14 mouse cellular contexts compared by ENCODE assay signal in the genomic region with DNA sequence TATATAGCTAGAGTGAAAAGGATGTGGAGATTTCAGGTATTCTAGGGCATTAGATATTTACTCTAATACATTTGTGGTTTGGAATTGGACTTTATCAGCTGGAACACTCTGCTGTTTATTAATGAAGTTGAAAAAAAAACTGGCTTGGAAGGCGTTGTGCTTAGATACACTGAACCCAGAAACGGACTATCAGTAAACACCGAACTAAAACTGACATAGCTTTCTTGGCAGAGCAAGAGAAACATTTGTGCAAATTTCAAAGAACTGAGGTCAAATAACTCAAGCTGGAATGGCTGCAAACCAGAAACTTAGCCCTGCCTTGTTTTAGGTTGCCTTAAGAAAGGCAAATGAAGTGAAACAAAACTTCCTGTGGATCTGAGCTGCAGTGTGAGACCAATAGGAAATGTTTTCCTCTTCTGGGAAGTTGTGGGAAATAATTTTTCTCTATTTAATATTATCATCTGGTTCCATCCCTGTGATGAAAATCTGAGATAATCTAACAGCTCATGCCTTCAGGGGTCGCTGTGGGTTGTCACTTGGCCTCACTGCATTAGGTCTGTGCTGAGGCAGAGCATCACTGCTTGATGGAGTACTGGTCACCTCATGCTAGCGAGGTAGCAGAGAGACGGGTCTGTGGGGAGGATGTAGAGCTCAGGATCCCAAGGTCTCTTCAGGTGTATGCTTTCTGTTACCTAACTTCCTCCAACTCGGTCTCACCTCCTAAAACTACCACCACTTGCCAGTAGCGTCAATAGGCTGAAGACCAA. TPM values are rescaled to one million over a fixed set of nuclear protein-coding genes. Genes with fewer than 3 reads are reported as not detected.
DNase-seq lines count a peak whose midpoint lies in the region; TF ChIP-seq lines count a peak whose summit lies in the region.
"Had no signal": no experiment of that assay in that cellular context is flagged by ENCODE, and none has a peak within 500 bp of the region (broad histone marks: within the 10 kb centered on the region; RNA-seq: fewer than 3 reads in every experiment).

No protein-coding gene starts in this region.

- H3K27me3 ChIP-seq in kidney, adult 2 months (replicated peaks; ENCODE audit: control insufficient read depth, insufficient read depth, low read length): no peaks in the 10 kb centered on the region
- H3K27me3 ChIP-seq in hindbrain, embryonic 10.5 days (ENCODE audit: insufficient read depth, poor library complexity, severe bottlenecking): no peaks in the 10 kb centered on the region
- H3K27me3 ChIP-seq: forebrain, embryonic 12.5 days; limb, embryonic 12.5 days; midbrain, embryonic 12.5 days; neural tube, embryonic 13.5 days had no signal

- no peaks in the 10 kb centered on the region for H3K36me3 ChIP-seq in kidney, adult 2 months (ENCODE audit: control insufficient read depth, insufficient read depth, low read length)
- no peaks in the 10 kb centered on the region for H3K36me3 ChIP-seq in hindbrain, embryonic 10.5 days
- H3K36me3 ChIP-seq: forebrain, embryonic 12.5 days; limb, embryonic 12.5 days; midbrain, embryonic 12.5 days; neural tube, embryonic 13.5 days had no signal

- DNase-seq in kidney, adult 2 months: peak; percentile 53
- DNase-seq in kidney, postnatal 4 days: no peak
- peak; percentile 22 for DNase-seq in thymus, postnatal 4 days
- no peak for DNase-seq in thymus, postnatal 0 days (ENCODE audit: low spot score)
- peak; percentile 53 for DNase-seq in lung, postnatal 25 days (ENCODE audit: low spot score)
- no peak for DNase-seq in layer of hippocampus, adult 9-11 months
- no peak for DNase-seq in hindbrain, embryonic 10.5 days (ENCODE audit: low spot score)
- DNase-seq: cerebellum, adult 9-10 months; gastrocnemius, postnatal 36 days; right cerebral cortex, postnatal 25 days had no signal

- no peak for TF ChIP-seq POLR2A in kidney, adult 2 months (IDR thresholded peaks at IDR 0.05; ENCODE audit: low read depth, low read length)

- H3K4me3 ChIP-seq in kidney, adult 2 months (ENCODE audit: insufficient read depth, low read depth, low read length): no peak overlapping the region
- no peak overlapping the region for H3K4me3 ChIP-seq in hindbrain, embryonic 10.5 days
- H3K4me3 ChIP-seq: forebrain, embryonic 12.5 days; limb, embryonic 12.5 days; midbrain, embryonic 12.5 days; neural tube, embryonic 13.5 days had no signal

- 59% methylated on average over 8 of the region's 8 CpGs for WGBS in kidney, adult 2 months
- 82% methylated on average over 8 of the region's 8 CpGs for WGBS in hindbrain, embryonic 10.5 days

- H3K9me3 ChIP-seq in hindbrain, embryonic 10.5 days: no peaks in the 10 kb centered on the region
- H3K9me3 ChIP-seq: forebrain, embryonic 12.5 days; limb, embryonic 12.5 days; midbrain, embryonic 12.5 days; neural tube, embryonic 13.5 days had no signal

- H3K4me1 ChIP-seq in kidney, adult 2 months (ENCODE audit: control insufficient read depth, insufficient read depth, low read length): peaks cover 30% of the 10 kb centered on the region
- H3K4me1 ChIP-seq in hindbrain, embryonic 10.5 days (replicated peaks): no peaks in the 10 kb centered on the region
- H3K4me1 ChIP-seq: forebrain, embryonic 12.5 days; limb, embryonic 12.5 days; midbrain, embryonic 12.5 days; neural tube, embryonic 13.5 days had no signal

- no peak; the same call in 1 of the 2 replicates for TF ChIP-seq CTCF in kidney, adult 2 months (conservative IDR thresholded peaks at IDR 0.05; ENCODE audit: insufficient read depth, insufficient read length, low read depth, low read length)

- H3K27ac ChIP-seq in kidney, adult 2 months (ENCODE audit: insufficient read depth, low read depth, low read length): peak overlapping the region; percentile 39; the same call in 1 of the 2 replicates
- H3K27ac ChIP-seq in hindbrain, embryonic 10.5 days: no peak overlapping the region
- H3K27ac ChIP-seq: forebrain, embryonic 12.5 days; limb, embryonic 12.5 days; midbrain, embryonic 12.5 days; neural tube, embryonic 13.5 days had no signal

RNA-seq across cellular contexts. Expression of a gene that starts 16.7 kb away (rescaled TPM):
- 79.1 and 84.5 TPM in 2 replicates for polyA plus RNA-seq in kidney, adult 2 months (2012; rRNA removed)
- polyA plus RNA-seq in thymus, postnatal 0 days (2015; fragmentation: Nextera tagmentation; extraction: Ambion mirVana): 5.7 and 6.3 TPM in 2 replicates
- 2.7 and 3.3 TPM in 2 replicates for polyA plus RNA-seq in hindbrain, embryonic 10.5 days (2016; fragmentation: Nextera tagmentation; extraction: Ambion mirVana)

RNA-seq across cellular contexts. Expression of a gene that starts 43.5 kb away (rescaled TPM):
- polyA plus RNA-seq in kidney, adult 2 months (2012; rRNA removed): 28.4 and 29.2 TPM in 2 replicates
- 49.5 and 54.0 TPM in 2 replicates for polyA plus RNA-seq in thymus, postnatal 0 days (2015; fragmentation: Nextera tagmentation; extraction: Ambion mirVana)
- polyA plus RNA-seq in hindbrain, embryonic 10.5 days (2016; fragmentation: Nextera tagmentation; extraction: Ambion mirVana): 72.4 and 75.4 TPM in 2 replicates

Comparison
In these comparisons a context has a peak if more than half of its experiments do, and no peak if none do; other contexts are left out.
1. DNase-seq: peak in kidney, adult 2 months (single experiment), thymus, postnatal 4 days (single experiment) and lung, postnatal 25 days (single experiment); none in kidney, postnatal 4 days (0 of 2), thymus, postnatal 0 days (single experiment), layer of hippocampus, adult 9-11 months (single experiment) and hindbrain, embryonic 10.5 days (single experiment).
2. RNA of a gene that starts 16.7 kb away (polyA plus RNA-seq): 79.1 to 84.5 TPM in kidney, adult 2 months; 5.7 to 6.3 TPM in thymus, postnatal 0 days and 2.7 to 3.3 TPM in hindbrain, embryonic 10.5 days; every median in the first group is over 10 times any median in the second.